Mouse (Mus musculus): ENCODE measurements around the gene B630019K06Rik. TPM values are rescaled to one million over a fixed set of nuclear protein-coding genes. Genes with fewer than 3 reads are reported as not detected.
"Not testable (repeated sequence)": the region's sequence is repeated elsewhere in the genome, so short reads cannot be mapped to it uniquely, and the experiment has no call there.

B630019K06Rik gene
- 10 to 100 TPM; 35.3 to 35.9 TPM for total RNA-seq (2021)
- long read RNA-seq, transcript B630019K06Rik-201 (1 exons, 2,583 nt), result major isoform, 49 of 51 reads
- long read RNA-seq, partial matches to known transcripts, result 0 of 51 reads
- long read RNA-seq, other reads (novel, unspliced or antisense), result 2 of 51 reads

DNA sequence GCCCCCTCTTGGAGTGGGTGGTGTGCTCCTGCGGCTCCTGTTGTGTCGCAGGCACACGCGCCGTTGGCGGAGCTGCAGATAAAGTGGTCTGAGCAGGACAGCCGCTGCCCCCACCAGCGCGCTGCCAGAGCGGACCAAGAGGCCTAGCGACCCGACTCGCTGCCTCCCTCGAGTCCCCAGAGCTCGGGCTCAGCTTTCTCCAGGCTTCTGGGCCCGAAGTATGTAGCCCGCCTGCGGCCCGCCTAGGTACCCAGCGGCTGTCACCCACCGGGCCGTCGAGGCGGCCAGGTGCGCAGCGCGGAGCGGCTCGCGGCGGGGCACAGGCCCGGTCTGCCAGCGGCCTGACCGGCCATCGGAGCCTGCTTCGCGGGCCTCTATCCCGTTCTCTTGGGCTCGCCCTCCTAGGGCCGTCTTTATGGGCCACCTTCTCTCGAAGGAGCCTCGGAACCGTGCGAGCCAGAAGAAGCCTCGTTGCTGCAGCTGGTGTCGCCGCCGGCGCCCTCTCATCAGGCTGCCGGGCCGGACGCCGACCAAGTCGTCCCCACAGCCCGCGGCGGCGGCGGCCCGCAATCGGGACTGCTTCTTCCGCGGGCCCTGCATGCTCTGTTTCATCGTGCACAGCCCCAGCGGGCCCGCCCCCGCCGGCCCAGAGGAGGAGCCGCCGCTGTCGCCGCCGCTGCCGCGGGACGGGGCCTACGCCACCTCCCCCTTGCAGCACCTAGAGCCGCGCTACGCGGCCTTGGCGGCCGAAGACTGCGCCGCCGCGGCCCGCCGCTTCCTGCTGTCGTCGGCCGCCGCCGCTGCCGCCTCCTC lies at the start of gene B630019K06Rik:
TSS of gene B630019K06Rik (plus strand) at position 40 of the 813 bp plus-strand sequence.
- DNase-seq (ENCODE audit: low spot score in 2 of 2), result peak; percentile 45 to 65

DNA sequence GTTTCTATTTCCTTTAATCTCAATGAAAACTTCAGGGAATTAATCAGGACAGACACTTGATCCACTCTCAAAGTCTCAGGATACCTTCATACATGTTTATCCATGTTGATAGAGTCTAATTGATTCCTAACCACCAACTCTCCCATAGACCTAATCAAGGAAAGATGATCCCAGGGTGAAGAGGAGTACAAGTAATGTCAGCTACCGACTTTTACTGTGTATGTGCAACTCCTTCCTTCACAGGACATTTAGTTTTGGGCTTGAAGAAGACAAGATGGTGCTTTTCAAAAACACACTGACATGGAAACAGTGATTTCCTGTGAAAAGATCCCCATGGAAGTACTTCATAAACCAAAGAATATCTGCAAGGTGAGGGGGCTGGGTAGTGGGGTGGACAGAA lies 48.5 kb upstream of the B630019K06Rik start, which contains the start of gene Gm6592:
TSS of gene Gm6592 (plus strand) at position 301 of the 400 bp plus-strand sequence.
- no peak for DNase-seq (ENCODE audit: low spot score in 2 of 2)

DNA sequence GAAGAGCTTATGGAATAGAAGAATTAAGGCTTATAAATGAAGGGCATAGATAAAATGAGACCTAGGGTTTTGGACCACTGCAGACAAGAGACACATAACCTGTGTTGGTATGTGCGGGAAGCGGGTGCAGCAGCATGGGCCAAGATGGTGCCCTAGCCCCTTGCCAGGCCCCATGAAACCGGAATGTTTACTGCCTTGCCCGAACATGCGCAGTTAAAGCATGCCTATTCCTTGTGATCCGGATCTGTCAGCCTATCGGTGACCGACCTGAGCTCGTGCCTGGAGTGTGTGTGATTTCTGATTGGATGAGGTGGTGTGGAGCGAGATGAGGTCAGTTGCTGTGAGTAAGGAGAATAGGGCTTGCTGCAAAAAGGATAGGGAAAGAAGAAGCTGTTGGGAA lies 39.7 kb upstream of the B630019K06Rik start:
- DNase-seq (ENCODE audit: low spot score in 2 of 2), result no peak

DNA sequence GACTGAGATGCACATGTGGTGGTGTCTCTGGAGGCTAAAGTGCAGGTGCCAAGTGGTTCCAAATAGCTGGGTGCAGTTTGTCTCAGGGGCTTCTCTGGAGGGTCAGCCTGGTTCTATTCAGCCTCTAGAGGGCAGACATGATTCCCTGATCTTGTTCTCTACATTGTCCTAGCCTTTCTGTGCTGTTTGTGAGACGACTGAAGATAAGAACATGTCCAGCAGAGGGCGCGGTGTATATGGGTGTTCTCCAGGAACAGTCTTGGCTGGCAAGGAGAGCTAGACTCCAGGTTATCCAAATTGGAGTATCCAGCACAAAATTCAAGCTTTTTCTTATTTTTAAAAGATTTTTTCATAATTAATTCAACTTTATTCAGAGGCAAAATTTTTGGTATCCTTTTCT lies 27.9 kb upstream of the B630019K06Rik start:
- peak; percentile 35 to 91 for DNase-seq (ENCODE audit: low spot score in 2 of 2)

DNA sequence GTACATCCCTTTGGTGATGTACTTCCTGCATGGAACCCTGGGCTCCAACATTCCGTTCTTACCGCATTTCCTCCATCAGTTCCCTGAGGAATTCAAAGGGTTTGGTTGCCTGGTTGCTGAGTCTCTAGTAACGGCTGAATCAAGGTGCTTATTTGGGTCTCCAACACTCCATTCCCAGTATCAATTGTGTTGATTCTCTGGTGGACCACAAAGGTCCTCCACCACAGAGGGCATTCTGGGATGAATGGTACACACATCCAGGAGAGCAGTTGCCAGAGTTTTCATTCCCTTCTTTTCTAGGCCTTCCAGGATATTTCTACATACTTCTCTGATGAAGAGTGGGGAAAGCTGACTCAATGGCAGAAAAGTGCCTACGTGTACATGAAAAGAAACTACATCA lies 18.2 kb upstream of the B630019K06Rik start, which contains the start of gene Gm5751:
TSS of gene Gm5751 (plus strand) at position 301 of the 400 bp plus-strand sequence.
- DNase-seq (ENCODE audit: low spot score in 2 of 2), result not testable (repeated sequence)

DNA sequence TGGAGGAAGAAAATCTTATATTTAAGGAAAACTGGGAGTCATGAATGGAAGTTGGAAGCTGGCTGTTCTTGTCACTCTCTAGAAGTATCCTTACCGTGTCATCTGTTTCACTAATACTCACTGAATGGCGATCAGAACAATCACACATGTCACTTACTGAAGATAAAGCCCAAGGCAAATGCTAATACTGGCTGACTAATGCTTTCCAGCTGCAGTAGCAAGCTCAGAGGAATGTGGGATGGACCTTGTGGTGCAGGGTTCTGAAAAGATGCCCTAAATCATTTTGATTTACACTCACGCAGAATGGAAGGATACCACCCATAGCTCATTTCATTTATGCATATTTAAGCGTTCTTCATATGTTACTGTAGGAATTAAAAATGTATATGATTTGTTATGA lies 7.8 kb upstream of the B630019K06Rik start:
- DNase-seq (ENCODE audit: low spot score in 2 of 2), result no peak

DNA sequence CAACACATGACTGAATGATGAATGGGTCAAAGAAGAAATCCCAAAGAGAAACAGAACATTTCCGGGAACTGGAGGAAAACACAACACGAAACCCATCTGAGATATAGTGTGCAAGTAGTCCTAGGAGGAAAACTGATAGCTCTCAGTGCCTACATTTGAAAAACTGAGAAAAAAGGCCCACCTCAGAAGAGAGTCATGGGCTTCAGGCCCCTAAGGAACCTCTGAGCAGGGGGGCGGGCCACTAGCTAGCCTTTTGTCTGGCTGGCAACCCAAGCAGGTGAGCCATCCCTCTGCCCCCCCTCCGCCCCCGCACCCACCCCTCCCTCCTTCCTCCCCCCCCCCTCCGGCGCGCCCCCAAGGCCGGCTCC lies 223 bp upstream of the B630019K06Rik start:
- DNase-seq (ENCODE audit: low spot score in 2 of 2), result no peak

DNA sequence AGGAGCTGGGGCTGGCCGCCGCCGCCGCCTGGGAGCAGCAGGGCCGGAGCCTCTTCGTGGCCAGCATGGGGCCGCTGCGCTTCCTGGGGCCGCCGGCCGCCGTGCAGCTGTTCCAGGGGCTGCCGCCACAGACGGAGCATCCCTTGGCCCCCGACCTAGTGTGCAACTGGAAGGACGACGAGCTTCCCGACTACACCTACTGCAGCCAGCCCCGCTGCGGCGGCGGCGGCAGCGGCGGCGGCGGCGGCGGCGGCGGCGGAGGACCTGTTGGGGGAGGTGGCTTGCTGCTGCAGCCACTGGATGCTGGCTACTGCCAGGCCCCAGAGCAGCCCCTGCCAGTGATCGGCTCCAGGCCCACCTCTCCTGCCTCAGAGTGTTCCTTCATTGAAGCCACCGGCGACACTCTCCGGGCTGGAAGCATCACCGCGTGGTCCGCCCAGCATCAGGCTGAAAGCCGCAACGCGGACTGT lies 1.0 kb downstream of the B630019K06Rik start:
- DNase-seq (ENCODE audit: low spot score in 2 of 2), result peak in 1 of 2 experiments; percentile 3

DNA sequence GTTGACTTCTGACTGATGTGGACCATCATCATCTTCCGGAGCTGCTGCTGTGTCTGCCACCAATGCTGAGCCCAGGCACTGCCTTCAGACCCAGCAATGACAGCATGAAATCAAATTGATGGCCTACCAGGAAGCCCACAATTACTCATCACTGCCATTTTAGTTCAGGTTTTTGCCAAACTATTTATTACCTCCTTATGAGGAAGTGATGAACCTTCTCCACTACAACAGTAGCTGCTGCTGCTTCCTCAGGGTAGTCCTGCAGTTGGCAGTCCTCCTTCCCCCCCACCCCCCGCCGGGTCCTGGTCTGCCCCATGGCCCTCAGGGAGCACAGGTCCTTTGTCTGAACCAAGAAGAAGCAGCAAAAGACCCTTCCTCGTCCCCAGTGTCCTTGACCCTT lies 8.6 kb downstream of the B630019K06Rik start:
- no peak for DNase-seq (ENCODE audit: low spot score in 2 of 2)

DNA sequence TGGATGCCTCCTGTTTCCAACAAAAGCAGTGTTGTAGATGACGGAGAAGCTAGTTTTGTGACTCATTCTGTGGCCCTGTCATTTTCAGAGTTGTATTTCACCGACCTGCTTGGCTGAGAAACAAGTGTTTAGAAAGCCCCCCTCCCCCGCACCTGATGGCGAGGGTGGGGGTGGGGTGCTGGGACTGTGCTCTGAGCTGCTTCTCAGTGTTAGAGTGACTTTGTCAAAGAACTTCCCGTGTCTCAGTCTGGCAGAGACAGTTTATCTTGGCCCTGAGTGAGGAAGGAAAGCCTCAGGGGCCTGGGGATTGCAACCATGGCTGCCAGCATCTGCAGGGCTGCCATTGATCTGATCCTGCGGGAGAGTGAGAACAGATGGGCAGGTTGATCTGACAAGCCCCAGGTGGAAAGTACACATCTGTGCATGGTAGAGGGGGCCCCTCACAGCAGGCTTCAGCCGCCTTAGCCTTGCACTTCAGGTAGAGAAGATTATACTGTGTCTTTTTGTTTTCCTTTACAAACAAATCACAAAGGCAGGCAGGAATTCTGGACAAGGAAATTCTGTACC lies 9.8 kb downstream of the B630019K06Rik start:
- peak in 1 of 2 experiments; percentile 47 for DNase-seq (ENCODE audit: low spot score in 2 of 2)

DNA sequence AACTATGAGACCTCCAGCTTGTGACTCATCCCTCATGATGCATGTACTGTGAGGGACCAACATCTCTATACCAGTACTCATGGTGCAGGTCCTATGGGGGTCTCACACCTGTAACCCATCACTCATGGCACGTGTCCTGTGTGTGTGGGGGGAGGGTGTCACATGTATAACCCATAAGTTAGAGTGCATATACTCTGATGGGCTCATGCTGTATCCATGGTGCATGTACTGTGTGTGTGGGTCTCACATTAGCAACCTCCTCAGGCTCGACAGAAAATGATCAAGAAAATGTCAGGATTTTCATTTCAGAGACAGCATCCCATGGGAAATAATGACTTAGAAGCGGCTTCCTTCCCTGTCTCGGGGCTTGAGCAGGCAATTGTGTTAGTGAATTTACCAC lies 28.9 kb downstream of the B630019K06Rik start:
- DNase-seq (ENCODE audit: low spot score in 2 of 2), result no peak

DNA sequence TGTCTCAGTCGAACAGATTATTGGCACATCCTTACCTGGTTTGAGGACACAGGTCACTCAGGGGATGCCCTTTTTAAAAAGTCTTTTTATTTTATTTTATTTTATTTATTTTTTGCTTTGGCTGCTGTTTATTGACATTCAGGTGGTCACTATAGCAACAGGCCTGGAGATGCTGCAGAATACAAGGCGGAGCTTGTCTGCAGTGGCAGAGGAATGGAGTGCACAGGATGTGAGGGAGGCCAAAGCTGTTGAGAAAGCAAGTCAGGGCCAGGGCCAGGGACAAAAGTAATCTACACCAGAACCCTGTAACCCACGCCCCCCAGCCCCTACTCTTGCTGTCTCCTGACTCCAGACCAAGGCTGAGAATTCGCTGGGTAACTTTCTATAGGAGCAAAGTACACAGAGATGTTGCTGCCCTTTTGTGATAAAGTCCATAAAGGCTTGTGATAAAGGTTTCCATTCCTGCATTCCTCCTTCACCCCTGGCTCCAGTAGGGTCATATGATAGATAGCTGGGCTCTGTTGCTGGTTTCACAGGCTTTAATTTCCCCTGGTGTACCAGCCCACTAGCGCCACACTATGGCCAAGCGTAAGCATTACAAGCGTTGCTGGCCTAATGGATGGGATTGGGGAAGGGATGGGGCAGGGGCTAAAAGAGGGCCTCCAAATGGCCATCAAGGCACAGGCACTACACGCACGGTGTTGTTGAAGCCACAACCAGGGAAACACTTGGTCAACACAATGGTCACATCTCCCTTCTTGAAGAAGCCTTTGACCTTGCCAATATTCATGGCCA lies 29.8 kb downstream of the B630019K06Rik start:
- DNase-seq (ENCODE audit: low spot score in 2 of 2), result peak in 1 of 2 experiments; percentile 3

DNA sequence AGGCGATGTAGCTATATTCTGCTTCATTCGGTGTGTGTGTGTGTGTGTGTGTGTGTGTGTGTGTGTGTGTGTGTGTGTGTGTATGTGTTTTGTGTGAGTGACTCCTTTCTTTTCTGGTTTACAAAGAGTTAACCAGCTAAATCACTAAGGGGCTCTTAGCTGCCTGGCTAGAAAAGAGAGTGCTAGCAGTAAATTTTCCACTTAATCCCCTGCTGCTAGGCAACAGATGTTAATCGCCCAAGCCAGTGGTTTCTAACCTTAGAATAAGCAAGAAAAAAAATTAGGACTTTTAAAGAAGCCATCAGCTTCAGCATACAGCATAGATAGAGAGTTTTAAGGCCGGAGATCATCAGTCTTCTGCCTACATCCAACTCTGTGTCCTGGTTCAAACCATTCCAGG lies 35.1 kb downstream of the B630019K06Rik start:
- DNase-seq (ENCODE audit: low spot score in 2 of 2), result no peak

DNA sequence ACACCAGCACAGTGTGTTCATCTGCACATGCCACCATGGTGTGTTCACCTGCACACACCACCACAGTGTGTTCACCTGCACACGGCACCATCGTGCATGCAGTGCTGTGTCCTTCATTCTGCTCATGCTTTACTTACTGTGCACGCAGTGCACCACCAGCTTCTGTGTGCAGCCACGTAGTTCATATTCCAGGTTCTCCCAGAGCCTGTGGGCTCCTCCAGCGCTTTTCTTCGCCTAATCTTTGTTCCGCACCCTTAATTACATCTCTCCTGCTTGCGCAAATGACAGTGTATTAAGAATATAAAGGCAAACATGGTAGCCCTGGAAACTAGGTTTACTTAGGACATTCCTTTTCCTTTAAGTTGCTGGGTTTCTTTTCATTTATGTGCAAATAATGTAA lies 51.9 kb downstream of the B630019K06Rik start:
- DNase-seq (ENCODE audit: low spot score in 2 of 2), result no peak

Other genes with a start within 250 kb of the B630019K06Rik start
- gene Ssxb8, start 201.5 kb upstream of the B630019K06Rik start, total RNA-seq (2021), result not detected
- not detected for gene Ssx9, start 143.9 kb upstream of the B630019K06Rik start, total RNA-seq (2021)
- gene Ssxb5, start 88.7 kb upstream of the B630019K06Rik start, total RNA-seq (2021), result not detected
- not detected for gene Gm6592, start 48.4 kb upstream of the B630019K06Rik start, total RNA-seq (2021)
- gene Gm5751, start 18.1 kb upstream of the B630019K06Rik start, total RNA-seq (2021), result not detected
- not detected for gene Fthl17b, start 70.6 kb downstream of the B630019K06Rik start, total RNA-seq (2021)
- gene Fthl17c, start 84.2 kb downstream of the B630019K06Rik start, total RNA-seq (2021), result not detected
- gene Fthl17d, start 94.4 kb downstream of the B630019K06Rik start, total RNA-seq (2021), result not detected
- gene Fthl17e, start 141.1 kb downstream of the B630019K06Rik start, total RNA-seq (2021), result not detected
- gene Fthl17f, start 170.6 kb downstream of the B630019K06Rik start, total RNA-seq (2021), result not detected
- gene 4930402K13Rik, start 212.2 kb downstream of the B630019K06Rik start, total RNA-seq (2021), result not detected